Mouse (Mus musculus): ENCODE measurements around the gene Il24.

Il24 gene

DNA sequence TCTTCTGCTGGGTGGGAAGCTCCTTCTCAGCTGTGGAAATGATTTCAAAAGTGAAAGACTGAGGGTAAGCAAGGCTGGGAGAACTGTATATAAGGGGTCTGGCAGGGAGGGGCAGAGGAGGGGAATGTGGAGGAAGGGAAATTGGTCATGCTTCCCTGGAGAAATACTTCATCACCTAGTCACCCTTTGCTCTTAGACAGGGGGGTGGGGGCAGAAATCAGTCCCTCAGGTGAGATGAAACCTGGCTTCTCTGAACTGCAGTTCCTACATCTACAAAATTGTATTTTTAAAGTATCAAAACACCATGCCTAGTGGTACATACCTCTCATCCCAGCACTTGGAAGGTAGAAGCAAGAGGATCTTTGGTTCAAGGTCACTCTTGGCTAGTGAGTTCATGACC is at the start of gene Il24:
Il24 (minus strand) TSS at position 101 of the 400 bp plus-strand sequence.
- no peak for DNase-seq

DNA sequence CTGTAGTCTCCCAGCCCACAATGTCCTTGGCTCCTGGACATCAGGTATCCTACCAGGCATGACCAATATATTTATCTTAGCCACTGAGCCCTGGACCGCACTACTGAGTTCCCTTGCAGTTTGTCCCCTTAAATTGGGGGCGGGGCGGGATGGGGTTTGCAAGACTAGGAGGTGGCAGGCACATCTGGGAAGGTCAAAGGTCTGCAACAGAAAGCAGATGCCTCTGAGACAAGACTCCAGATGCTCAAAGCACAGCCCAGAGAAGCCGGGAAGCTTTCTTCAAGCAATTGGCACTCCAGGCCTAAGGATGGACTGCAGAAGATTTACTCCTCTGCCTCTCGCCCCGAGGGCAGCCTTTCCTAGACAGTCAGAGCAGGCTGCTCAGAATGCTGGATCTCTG is 49.1 kb upstream of the Il24 start:
- DNase-seq: peak; percentile 73

DNA sequence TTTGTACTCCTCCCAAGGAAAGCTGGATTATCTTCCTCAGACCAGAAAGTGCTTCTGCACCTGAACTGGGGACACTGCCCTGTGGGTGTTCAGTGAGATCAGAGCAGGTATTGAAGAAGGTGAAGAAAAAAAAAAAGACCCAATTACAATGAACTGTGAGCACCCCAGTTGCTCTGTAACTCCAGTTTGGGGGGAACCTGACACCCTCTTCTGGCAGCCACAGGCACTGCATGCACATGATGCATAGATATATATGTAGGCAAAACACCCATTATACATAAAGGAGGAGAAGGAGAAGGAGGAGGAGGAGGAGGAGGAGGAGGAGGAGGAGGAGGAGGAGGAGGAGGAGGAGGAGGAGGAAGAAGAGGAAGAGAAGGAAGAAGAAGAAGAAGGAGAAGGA is 39.2 kb upstream of the Il24 start:
- DNase-seq: no peak

DNA sequence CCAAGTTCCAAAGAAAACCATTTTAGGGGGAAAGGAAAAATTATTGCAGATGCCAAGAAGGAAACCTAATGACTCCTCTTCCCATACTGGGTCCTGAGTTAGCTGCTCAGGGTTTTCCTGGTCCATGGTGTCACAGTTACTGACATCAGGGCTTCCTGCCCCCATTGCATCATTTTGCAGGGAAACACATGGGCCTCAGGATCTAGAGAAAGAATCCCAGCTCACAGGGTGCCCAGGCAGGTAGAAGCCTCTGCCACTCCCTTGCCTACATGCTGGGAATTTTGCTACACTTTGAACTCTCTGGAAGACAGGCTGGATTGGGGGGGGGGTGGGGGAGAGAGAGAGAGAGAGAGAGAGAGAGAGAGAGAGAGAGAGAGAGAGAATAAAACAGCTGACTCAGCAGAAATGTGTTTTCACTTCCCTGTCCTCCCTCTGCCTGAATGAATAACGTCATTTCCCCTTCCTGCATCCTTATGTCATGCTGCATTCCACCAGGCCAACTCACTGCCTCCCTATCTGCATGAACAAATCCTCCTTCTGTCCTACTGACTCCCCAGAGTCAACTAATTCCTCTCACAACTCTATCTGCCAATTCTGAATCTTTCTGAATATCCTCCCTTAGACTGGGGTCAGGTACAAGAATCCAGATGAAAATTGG is 31.2 kb upstream of the Il24 start:
- DNase-seq: no peak

DNA sequence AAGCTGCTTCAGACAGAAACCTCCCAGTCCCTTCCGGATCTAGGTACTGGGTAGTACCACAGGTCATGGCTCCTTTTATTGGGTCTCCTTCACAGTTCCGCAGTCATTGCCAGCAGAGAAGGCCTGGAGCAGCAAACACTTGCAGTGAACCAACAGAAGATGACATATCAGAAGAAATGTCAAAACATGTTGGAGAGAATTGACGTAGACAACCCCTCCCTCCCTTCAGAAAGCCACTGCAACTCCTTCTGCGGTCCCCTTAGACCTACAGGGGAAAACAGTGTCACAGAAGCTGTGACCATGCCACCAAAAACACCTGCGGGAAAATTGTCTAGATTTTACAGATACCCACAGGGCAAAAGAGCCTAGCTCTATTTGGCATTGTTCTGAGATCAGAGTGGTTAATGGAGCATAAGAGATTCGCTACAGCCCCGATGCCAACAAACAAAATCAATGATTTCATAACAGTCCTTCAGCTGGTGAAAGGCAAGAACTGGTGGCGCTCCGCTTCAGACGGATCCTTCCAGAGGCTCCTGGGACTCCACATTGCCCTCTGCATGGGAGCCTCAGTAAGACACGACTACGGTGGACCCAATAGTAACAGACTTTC is 24.3 kb upstream of the Il24 start, which contains the start of gene Il20:
Il20 (minus strand) TSS at position 51 of the 610 bp plus-strand sequence.
- no peak for DNase-seq

DNA sequence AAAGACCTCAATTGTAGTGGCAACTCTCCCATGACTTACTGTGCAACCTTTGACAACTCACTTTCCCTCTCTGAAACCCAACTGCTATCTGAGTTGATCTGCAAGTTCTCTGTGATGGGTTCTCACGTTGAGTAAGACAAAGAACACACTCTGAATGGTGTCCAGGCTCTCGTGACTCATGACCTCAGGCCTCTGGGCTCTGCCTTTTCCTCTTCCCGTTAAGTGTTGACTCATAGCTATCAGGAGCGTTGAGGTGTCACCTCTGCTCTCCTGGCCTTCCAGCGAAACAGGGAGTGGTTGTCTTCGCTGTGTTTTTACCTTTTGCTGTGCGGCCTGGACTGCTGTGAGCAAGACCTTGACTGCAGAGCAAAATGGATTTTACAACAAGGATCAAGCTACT is 15.3 kb upstream of the Il24 start:
- no peak for DNase-seq

DNA sequence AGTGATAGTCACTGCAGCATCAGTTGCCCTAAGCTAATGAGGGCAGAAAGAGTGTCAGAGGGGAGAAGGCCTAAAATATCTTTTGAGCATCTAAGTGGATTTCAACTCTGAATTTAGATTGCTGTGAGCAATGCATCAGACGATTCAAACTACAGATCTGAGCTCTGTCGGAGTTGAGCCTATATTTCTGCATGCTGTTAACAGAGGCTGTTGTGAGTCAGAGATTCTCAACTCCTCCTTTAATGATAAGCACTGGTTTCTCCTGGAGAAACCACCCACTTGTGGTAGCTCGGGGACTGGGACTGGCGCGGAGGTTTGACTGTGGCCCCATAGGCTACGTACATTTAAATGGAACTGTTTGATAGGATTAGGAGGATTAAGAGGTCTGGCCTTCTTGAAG is 7.2 kb upstream of the Il24 start:
- DNase-seq: no peak

DNA sequence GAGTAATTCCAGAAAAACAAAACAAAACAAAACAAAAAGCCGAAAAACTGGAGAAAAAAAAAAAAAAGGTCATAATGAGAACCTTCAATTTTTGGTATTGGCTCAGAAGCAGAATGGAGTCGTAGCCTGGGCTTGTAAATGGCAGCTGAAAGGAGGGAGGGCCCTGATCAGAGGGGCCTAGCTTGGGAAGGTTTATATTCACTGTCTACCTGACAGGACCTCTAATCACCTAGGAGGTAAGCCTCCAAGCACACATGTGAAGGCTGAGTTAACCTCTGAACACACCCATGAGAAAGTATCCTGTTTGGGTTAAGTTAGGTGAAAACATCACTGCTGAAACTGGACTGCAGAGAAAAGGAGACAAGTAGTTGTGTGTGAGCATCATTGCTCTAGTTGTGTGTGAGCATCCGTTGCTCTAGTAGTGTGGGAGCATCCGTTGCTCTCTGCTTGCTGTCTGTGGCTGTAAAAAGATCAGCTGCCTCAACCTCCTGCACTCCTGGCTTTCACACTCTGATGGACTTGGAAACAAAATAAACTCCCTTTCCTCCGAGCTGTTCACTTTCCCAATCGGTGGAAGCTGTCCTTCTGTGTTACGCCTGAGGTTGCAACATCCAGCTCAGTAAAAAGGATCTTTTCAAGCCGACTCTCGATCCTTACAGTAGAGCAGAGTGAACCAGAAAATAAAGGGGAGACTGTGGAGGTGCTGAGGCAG is 6.2 kb upstream of the Il24 start:
- no peak for DNase-seq

DNA sequence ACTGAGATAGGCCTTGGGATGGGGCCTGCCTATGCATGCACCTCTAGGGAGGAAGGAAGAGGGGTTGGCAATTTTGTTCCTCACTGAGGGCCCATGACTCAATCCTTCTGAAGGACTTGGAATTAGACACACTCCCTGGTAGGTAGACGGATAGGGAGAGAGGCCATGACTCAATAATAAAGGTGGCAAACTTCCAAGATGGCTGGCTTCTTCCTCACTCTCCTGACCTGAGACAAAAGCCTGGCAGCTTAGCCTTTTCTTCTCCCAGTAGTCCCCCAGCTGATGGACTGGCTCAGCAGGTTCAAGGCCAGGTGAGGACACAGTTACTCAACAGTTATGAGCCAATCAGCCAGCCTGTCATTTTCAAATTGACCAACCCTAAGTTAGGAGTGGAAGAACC is 5.2 kb upstream of the Il24 start:
- no peak for DNase-seq

DNA sequence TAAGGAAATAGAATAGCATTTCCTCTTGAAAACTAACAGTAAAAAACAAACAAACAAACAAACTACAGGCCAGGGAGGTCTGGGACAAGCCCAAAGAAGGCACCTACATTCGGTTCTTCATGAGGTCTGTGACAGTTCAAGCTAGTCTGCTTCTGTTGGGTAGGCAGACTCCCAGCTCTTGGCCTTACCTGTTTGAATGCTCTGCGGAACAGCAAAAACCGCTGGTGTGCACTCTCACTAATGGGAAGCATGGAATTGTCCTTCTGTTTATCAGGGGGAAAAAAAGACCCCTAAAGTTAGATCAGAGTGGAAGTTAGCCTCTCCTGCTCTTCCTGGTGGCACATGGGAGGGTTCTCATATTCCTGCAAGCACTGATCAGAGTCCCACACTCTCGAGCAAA is 4.1 kb downstream of the Il24 start:
- DNase-seq: no peak

DNA sequence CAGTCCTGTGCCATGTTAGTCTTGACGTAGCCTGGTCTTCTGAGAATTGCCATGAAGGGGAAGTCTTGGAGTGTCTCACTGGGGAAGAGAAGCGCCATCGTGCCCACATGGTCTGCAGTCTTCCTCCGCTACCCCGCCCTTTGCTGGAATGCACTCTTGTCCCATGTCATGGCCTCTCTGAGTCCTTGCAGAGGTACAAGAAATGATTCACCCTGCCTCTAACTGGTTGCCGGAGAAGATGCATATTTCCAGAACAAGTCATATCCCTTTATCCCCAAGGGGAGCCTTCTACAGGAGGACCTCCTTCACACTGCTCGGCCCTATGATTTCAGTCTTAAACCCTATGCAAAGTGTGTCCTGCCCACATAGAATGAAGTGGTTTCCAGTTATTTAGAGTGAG is 7.3 kb downstream of the Il24 start:
- no peak for DNase-seq

DNA sequence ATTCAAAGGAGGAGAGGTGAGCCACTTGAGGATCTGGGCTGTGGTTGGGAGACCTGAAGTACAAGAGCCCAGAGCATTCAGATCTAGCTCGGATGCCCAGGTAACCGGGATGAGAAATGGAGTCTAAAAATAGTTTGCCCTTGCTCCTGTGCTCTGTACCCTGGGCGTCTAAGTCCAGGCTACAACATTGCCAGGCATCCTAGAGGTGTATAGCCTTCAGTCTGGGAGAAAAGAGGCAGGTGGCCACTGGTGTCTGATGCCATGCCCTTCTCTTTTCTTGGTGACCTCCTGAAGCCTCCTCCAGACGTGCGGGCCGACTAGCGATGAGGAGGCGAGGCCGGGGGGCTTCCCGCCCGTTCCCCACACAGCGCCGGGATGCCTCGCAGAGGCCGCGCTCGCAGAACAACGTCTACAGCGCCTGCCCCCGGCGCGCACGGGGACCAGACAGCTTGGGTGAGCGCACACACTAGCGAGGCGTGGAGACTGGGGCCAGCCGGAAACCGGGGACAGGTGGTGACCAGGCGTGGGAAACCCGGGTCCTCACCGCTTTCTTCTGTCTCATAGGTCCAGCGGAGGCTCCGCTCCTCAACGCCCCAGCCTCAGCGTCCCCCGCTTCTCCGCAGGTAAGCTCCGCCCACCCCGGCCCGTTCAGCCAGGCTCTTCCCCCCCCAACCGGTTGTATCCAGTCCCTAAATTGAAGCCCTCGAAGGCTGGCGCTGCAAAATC is 9.2 kb downstream of the Il24 start:
- DNase-seq: peak; percentile 56

DNA sequence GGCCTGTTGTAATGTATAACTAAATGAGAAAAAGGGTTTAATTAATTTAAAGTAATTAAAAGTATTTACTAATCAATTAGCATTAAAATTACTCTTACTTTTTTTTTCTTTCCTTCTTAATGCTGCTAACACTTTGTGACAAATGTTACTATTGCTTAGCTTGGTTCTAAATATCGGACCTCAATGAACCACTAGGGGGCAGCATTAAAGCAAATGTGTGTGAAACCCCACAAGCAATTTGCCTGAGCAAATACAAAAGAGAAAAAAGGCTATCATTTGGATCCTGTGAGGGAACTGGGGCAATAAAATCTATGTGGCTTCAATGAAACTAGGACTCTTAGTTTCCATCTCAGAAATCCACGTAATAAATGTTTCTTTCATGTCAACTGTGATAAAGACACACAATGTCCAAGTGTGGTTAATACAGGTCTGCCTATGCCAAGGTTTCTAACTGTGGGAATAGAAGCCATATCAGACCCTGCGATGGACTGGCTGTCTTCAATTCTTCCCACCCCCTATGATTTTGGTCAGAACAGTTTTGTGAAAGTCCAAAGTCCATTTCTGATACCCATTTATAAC is 10.2 kb downstream of the Il24 start:
- DNase-seq: peak; percentile 88

DNA sequence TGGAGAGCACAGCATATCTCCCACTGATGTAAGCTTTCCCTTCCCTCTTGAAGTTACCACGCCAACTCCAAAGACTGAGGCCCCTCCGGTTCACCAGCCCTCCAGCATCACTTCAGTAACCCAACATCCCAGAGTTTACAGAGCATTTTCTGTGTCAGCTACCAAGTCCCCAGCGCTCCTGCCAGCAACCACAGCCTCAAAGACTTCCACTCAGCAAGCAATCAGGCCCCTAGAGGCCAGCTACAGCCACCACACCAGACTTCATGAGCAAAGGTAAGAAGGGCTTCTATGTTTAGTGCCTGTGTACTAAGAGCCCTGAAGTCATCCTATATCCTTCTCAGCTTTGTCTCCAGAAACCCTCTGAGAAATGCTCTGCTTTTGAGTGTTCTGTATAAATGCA is 11.3 kb downstream of the Il24 start:
- DNase-seq: no peak

DNA sequence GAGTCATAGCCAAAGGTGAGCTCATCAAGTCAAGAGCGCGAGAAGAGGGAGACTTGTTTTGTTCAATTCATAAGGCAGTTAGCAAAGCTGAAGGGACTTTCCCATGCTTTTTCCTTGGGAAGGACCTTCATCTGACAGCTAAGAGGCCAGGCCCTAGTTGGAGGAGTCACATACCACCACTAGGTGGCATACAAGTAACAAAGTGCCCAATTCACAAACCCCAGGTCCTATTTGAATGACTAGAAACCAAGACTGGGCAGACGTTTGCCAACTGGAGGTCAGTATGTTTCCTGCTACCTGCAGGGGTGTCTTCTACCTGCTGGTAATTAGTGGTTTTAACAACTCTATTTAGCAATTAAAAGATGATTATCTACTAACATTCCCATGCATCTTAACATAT is 12.1 kb downstream of the Il24 start:
- DNase-seq: peak; percentile 71

DNA sequence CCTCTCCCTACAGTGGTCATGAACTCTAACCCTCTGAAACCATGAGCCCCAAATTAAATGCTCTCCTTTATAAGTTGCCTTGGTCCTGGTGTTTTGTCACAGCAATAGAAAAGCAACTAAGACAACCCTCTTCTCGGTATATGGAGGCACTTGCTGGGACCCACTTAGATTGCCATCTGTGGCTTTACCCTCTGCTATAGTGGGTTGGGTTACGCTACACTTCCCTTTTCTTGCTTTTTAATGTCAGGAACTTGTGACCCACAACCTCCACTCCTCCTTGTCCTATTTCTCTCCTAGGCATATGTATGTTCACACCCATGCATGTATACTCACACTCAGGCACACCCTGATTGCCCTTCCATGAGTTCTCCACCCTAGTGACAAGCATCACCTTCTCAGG is 14.3 kb downstream of the Il24 start:
- DNase-seq: no peak

DNA sequence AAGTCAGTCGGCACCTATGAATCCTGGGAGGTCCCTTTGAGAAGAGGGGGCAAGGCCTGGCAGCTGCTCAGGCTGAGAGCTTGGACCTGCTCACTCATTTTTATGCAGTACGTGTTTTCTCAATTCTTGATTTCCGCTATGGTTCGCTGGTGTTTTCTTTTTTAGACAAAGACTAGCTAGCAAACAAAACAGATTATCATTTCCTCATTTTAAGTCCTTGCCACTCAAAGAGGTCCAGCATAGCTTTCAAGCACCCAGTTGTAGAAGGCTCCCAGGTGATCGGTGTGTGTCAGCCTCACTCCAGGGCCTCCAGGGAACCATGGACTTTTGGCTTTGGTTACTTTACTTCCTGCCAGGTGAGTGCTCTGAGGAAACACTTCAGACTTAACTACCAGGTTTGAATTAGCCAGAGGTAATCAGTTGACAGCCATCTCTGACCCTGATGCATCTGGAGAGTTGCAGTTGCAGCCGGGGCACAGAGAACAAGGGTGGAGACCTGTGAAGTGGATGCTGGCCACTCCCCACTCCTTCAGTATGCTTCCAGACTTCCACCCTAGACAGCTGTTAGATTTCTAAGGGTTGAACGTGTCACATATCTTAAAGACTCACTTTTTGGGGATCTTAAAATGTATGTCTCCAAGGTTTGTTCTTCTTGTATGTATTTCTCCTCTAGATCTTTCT is 21.6 kb downstream of the Il24 start, which contains the start of gene Fcmr:
Fcmr (plus strand) TSS at position 129 of the 681 bp plus-strand sequence.
- DNase-seq: no peak

DNA sequence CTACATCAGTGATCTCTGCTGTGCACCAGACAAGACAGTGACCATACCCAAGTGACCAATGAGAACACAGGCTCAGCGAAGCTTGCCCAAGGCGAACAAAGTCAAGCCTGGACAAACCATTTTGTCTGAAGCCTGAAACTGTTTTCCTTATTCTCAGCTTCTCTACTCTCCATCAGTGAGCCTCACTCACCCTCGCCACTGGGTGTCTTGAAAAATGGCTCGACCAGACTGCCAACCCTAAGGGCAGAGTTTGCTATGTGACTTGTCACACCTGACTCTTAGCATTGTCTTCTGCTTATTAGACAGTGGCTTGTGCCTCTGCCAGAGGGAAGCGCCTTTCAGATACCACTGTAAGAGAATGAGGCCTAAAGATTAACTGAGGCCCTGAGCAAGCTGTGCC is 22.5 kb downstream of the Il24 start:
- no peak for DNase-seq

DNA sequence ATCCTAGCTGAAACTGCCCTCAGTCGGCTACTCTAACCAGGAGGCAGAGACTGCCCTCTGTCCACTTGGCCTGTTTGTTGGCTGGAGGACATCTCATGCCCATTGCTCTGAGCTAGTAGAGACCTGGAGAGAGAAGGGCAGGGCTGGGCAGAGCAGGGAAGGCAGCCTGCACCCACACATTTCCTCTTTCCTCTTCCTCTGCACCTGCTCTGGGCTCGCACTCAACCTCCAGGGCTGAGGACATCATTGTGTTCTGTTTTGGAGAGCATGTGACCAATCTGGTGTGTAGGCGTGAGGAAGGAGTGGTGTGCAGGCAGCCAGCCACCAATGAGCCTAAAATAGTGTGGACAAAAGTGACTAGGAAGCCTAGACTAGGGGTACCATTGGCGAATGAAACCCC is 23.0 kb downstream of the Il24 start:
- DNase-seq: no peak

DNA sequence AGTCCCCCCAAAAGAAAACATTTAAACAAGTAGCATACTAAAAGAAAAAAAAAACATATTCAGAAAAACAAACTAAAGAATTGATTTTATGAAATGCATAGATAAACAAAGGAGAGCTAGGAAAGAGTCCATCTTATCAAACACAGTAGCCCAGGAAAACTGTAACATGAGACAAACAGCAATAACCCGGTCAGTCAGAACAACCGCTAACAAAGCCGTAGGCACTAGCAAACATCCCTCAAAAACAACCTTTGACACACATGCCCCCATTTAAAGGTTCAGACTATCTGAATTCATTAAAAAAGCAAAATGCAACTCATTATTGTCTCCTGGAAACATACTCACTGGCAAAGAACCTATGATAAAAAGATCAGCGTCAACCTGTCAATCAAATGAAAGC is 29.8 kb downstream of the Il24 start:
- DNase-seq: no peak

DNA sequence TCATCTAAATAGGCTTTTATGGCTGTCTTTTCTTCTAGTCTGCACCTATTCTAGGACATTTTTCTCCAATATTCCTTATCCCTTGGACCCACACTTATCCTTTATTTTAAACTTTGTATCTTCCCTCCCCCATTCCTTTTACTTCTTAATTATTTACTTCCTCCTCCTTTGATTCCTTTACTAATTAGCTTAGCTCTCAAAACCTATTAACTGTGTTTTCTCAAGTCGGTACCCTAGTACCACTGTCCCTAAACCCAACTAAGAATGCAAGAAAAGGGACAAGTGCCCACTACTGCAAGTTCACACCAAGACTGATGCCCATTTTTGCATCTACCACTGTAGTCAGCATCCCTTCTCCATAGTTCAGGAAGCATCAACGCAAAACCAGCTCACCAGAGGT is 31.5 kb downstream of the Il24 start:
- DNase-seq: no peak

DNA sequence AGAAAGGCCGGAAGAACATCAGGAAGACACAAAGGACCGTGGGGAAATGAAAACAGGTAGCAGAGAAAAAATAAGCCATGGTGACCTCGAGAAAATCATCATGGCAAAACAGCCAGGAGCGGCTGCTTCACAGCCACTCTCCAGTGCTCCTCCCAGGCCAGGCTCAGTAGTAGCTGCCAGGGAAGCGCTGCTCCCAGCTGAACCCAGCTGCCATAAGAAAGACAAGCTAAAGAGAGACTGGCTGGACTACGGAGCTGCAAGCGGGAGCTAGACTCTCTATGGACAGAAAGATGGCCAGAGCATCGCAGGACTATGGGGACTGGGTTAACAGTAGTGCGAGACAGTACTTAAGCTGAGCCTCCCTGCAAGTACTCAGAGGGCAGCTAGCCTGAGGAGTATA is 32.4 kb downstream of the Il24 start:
- no peak for DNase-seq

DNA sequence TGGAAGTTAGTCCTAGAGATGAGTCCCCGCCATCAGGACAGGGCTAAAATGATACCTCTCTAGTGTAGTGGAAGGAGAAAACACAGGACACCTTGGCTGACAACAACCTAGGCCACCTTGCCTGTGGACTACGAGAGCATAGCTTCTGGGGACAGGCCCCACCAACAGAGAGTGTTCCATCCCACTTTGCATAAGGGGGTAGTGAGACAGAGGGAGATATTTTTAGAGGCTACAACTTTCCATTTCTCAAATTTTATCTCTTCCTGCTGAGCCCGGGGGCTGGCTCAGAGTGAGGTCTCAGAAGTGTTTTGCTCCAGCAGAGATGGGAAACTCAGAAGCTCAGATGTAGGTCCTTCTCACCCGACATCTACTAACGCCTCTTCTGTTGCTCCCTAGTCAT is 36.8 kb downstream of the Il24 start:
- DNase-seq: no peak

Data from embryo, embryonic 11 days (tissue).